Mouse (Mus musculus) lung, adult 18-20 months (tissue): ENCODE measurements around the gene Vasp.
A peak's percentile ranks its signal among the peaks of the same experiment; 100 is the strongest.

Source experiments
- DNase-seq, 2 experiments: peaks; one replicate each; pipeline ENCODE4 v3.0.0; 2022; ENCODE audit warnings: mixed read lengths in 2 of 2

Vasp gene

GRCm38 (mm10) chr7:19231849-19232248, 39.8 kb downstream of the Vasp start:
- DNase-seq: no peak

- no peak for DNase-seq
Measured at GRCm38 (mm10) chr7:19230899-19231298, 40.7 kb downstream of the Vasp start.

GRCm38 (mm10) chr7:19230041-19230580, 41.5 kb downstream of the Vasp start:
- no peak for DNase-seq

- no peak for DNase-seq
Measured at GRCm38 (mm10) chr7:19229404-19229803, 42.2 kb downstream of the Vasp start.

- DNase-seq: no peak
Measured at GRCm38 (mm10) chr7:19228793-19229148, 42.8 kb downstream of the Vasp start.

GRCm38 (mm10) chr7:19227883-19228792, 43.5 kb downstream of the Vasp start, which contains the start of gene Opa3:
Opa3 (plus strand) TSS chr7:19228334.
- peak; percentile 100 for DNase-seq

- peak in 1 of 2 experiments; percentile 36 for DNase-seq
Measured at GRCm38 (mm10) chr7:19226817-19227797, 44.5 kb downstream of the Vasp start.

GRCm38 (mm10) chr7:19224933-19225332, 46.7 kb downstream of the Vasp start:
- DNase-seq: no peak

GRCm38 (mm10) chr7:19222875-19223274, 48.7 kb downstream of the Vasp start:
- no peak for DNase-seq

GRCm38 (mm10) chr7:19222189-19222588, 49.4 kb downstream of the Vasp start:
- no peak for DNase-seq

- DNase-seq: no peak
Measured at GRCm38 (mm10) chr7:19220061-19220460, 51.6 kb downstream of the Vasp start.

- DNase-seq: no peak
Measured at GRCm38 (mm10) chr7:19217944-19218343, 53.7 kb downstream of the Vasp start.

GRCm38 (mm10) chr7:19217492-19217891, 54.1 kb downstream of the Vasp start:
- DNase-seq: no peak

GRCm38 (mm10) chr7:19214940-19215339, 56.7 kb downstream of the Vasp start:
- DNase-seq: no peak

GRCm38 (mm10) chr7:19214369-19214768, 57.2 kb downstream of the Vasp start:
- DNase-seq: no peak

GRCm38 (mm10) chr7:19213385-19213784, 58.2 kb downstream of the Vasp start:
- DNase-seq: no peak

GRCm38 (mm10) chr7:19211996-19212755, 59.4 kb downstream of the Vasp start, which contains the start of gene Gpr4:
Gpr4 (plus strand) TSS chr7:19212538.
- DNase-seq: peak; percentile 36 to 54

- no peak for DNase-seq
Measured at GRCm38 (mm10) chr7:19211041-19211675, 60.5 kb downstream of the Vasp start.

GRCm38 (mm10) chr7:19210010-19210409, 61.6 kb downstream of the Vasp start:
- no peak for DNase-seq

GRCm38 (mm10) chr7:19209494-19209893, 62.1 kb downstream of the Vasp start:
- no peak for DNase-seq

- DNase-seq: peak in 1 of 2 experiments; percentile 52
Measured at GRCm38 (mm10) chr7:19208944-19209472, 62.6 kb downstream of the Vasp start.
